Mouse (Mus musculus) heart, embryonic 14.5 days (tissue): ENCODE results near the gene Zfp827. TPM values are rescaled to one million over a fixed set of nuclear protein-coding genes. Genes with fewer than 3 reads are reported as not detected.
A peak's percentile ranks its signal among the peaks of the same experiment; 100 is the strongest.

Experiments used
- ATAC-seq: fragments of 200-750 bp; cut with Nextera tagmentation; 2 replicates; pipeline ENCODE4 v1.8.0; 2017; ENCODE audit warnings: low read depth, moderate TSS enrichment; ENCODE audit not compliant: insufficient number of reproducible peaks, insufficient read depth, low FRiP score
- H3K27ac ChIP-seq, 2 experiments: fragments of 200-500 bp in 1 of 2; fragments of 300-500 bp in 1 of 2; sonication (generic) in 1 of 2; replicated peaks in 1 of 2; 2 replicates each; pipeline ENCODE4 v1.5.1; 2012 to 2014; ENCODE audit warnings: low read depth in 2 of 2, low read length in 2 of 2, control low read depth in 1 of 2, mild to moderate bottlenecking in 1 of 2, mixed read lengths in 1 of 2; ENCODE audit not compliant: control insufficient read depth in 1 of 2, insufficient read depth in 1 of 2
- H3K27me3 ChIP-seq: fragments of 300-500 bp; sonication (generic); 2 replicates; pipeline ENCODE4 v1.6.1; 2014; ENCODE audit warnings: mild to moderate bottlenecking, low read length, control low read depth; ENCODE audit not compliant: control insufficient read depth, insufficient read depth
- H3K36me3 ChIP-seq: fragments of 300-500 bp; sonication (generic); 2 replicates; pipeline ENCODE4 v1.6.1; 2014; ENCODE audit warnings: mild to moderate bottlenecking, control low read depth, low read length, mixed read lengths; ENCODE audit not compliant: control insufficient read depth, insufficient read depth
- H3K4me1 ChIP-seq, 2 experiments: fragments of 200-500 bp in 1 of 2; fragments of 300-500 bp in 1 of 2; sonication (generic) in 1 of 2; 2 replicates each; pipeline ENCODE4 v1.6.1; 2012 to 2014; ENCODE audit warnings: low read length in 2 of 2, control low read depth in 1 of 2, mixed read lengths in 1 of 2; ENCODE audit not compliant: control insufficient read depth in 2 of 2, insufficient read depth in 2 of 2
- H3K4me2 ChIP-seq: fragments of 300-500 bp; sonication (generic); 2 replicates; pipeline ENCODE4 v1.6.1; 2014; ENCODE audit warnings: mild to moderate bottlenecking, low read length
- H3K4me3 ChIP-seq, 2 experiments: fragments of 200-500 bp in 1 of 2; fragments of 300-500 bp in 1 of 2; sonication (generic) in 1 of 2; 2 replicates each; pipeline ENCODE4 v1.5.1; 2012 to 2014; ENCODE audit warnings: low read length in 2 of 2, mild to moderate bottlenecking in 2 of 2, control low read depth in 1 of 2, low read depth in 1 of 2, moderate library complexity in 1 of 2; ENCODE audit not compliant: control insufficient read depth in 1 of 2, insufficient read depth in 1 of 2
- H3K9ac ChIP-seq: fragments of 300-500 bp; sonication (generic); 2 replicates; pipeline ENCODE4 v1.6.1; 2014; ENCODE audit warnings: mild to moderate bottlenecking, low read length
- H3K9me3 ChIP-seq: fragments of 300-500 bp; sonication (generic); 2 replicates; pipeline ENCODE4 v1.6.1; 2016; ENCODE audit warnings: low read length, control low read depth; ENCODE audit not compliant: control insufficient read depth
- WGBS: fragments of 180-500 bp; shearing (Covaris S2); extraction: QIAGEN DNeasy Blood & Tissue Kit; methylation state at CpG from one replicate; pipeline ENCODE4 v1.1.7; 2014; 5-methylcytosine and 5-hydroxymethylcytosine counted together
- polyA plus RNA-seq: library from polyadenylated mRNA; unstranded; fragments of >200 nt; fragmentation: Nextera tagmentation; extraction: Ambion mirVana; gene quantifications from 2 replicates; pipeline ENCODE4 v1.2.1, GENCODE M21; 2014

The Zfp827 gene
- polyA plus RNA-seq, 1 experiment from 2014 or later: 10.2 TPM

DNA sequence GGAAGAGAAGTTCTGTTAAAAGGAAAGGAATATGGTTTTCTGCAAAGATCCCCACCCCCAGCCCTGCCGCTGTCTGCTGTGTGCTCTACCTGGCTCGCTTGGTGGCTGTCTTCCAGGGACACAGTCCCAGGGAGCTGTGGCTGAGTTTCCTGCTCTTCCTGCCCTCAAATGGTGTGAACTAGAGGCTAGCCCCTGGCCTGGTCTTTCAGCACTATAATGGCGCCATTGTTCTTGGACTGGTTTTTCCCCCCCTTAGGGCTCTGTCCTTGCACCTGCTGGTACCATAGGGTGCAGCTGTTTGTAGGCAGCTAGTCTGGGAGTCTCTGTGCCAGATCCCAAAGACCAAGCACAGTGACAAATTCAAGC, 50.9 kb downstream of the Zfp827 start:
- Histone ChIP-seq H3K9me3 (no peaks in the 10 kb centered on the region), H3K4me2 (no peak overlapping the region), H3K4me3 (no peak overlapping the region), H3K4me1 (peaks cover 26 to 37% of the 10 kb centered on the region in 2 experiments), H3K27ac (no peak overlapping the region), H3K27me3 (no peaks in the 10 kb centered on the region), H3K36me3 (peaks cover 56% of the 10 kb centered on the region), H3K9ac (no peak overlapping the region)
- ATAC-seq: no peak
- 87% methylated on average over 3 of the region's 3 CpGs for WGBS

DNA sequence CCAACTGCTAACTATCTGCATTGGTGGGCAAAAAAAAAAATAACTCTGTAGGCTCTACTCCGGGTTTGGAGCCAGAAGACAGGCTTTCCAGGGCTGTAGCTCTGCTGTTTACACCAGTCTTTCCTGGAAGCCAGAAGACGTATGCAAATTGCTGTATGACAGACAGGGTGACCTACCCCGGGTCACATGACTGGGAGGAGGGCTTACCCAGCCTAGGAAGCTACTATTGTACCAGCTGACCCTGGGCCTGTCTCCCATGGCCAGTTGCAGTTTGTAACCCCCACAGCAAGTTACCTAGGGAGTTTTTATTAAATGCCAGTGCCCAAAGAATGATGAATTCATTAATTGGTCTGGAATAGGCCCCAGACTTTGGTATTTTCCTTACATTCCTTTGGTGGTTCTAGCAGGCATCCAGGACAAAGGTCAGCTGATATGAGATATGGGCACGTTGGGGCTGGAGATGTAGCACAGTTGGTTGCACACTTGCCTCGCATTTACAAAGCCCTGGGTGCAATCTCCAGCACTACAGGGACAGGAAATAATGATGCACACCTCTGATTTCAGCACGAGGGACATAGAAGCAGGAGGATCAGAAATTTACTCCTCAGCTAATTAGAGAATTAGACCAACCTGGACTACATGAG, 52.0 kb downstream of the Zfp827 start:
- WGBS: 46% methylated on average over 6 of the region's 6 CpGs
- H3K4me3 ChIP-seq: no peak overlapping the region
- ATAC-seq: no peak
- no peak overlapping the region for H3K4me2 ChIP-seq
- no peaks in the 10 kb centered on the region for H3K27me3 ChIP-seq
- H3K4me1 ChIP-seq: peaks cover 26 to 37% of the 10 kb centered on the region in 2 experiments
- H3K27ac ChIP-seq: 0 out of 4 replicates have a peak overlapping the region, but pooled peaks of 1 of the 2 experiments have one; percentile 26
- H3K9ac ChIP-seq: no peak overlapping the region
- peaks cover 52% of the 10 kb centered on the region for H3K36me3 ChIP-seq
- H3K9me3 ChIP-seq: no peaks in the 10 kb centered on the region

DNA sequence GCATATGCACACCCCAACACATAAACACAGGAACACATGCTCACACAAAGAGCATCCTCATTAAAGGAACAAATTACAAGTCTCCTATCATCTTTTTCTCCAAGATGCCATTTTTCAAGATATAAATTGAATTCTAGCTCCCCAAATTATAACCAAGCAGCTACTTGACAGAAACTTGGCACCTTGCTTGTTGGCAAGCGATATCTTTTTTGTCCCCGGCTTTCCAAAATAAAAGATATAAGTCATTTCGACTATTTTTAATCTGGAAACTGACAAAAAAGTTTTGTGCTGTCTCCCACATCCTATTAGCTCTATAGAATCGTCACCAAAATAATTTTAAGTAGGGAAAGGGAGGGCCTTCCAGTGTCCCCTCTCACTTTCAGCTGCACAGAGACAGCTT, 53.1 kb downstream of the Zfp827 start:
- peaks cover 49% of the 10 kb centered on the region for H3K36me3 ChIP-seq
- 73% methylated on average over 4 of the region's 4 CpGs for WGBS

DNA sequence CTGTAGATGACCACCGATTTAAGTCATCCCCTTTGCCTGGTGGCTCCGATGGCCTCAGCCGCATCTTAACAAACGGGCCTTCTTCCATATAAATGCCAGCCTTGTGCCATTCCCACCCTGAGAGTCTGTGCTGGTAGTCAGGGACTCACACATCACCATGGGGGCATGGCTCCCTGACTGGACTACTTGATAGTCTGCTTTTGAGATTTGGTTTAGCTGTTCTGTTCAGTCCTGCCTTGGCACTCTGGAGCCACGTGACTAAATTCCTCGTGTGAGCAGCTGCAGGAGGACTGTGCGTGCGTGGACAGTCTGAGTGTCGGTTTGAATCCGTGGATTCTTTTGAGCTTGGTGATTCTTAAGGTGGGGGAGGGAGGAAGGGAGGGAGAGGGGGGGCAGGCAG, 53.7 kb downstream of the Zfp827 start:
- Histone ChIP-seq H3K36me3 (peaks cover 47% of the 10 kb centered on the region), H3K4me2 (no peak overlapping the region), H3K27me3 (no peaks in the 10 kb centered on the region), H3K4me3 (no peak overlapping the region), H3K4me1 (peaks cover 26 to 41% of the 10 kb centered on the region in 2 experiments), H3K27ac (no peak overlapping the region; a peak in 1 of 4 replicates), H3K9ac (no peak overlapping the region), H3K9me3 (no peaks in the 10 kb centered on the region)
- no peak for ATAC-seq
- 56% methylated on average over 10 of the region's 10 CpGs for WGBS

More for the DNA sequence above, 53.1 kb downstream of the Zfp827 start:
- Histone ChIP-seq H3K4me2 (no peak overlapping the region), H3K27me3 (no peaks in the 10 kb centered on the region), H3K9me3 (no peaks in the 10 kb centered on the region), H3K27ac (no peak overlapping the region; a peak in 1 of 4 replicates), H3K4me1 (peaks cover 26 to 39% of the 10 kb centered on the region in 2 experiments), H3K4me3 (no peak overlapping the region), H3K9ac (no peak overlapping the region)
- no peak for ATAC-seq

DNA sequence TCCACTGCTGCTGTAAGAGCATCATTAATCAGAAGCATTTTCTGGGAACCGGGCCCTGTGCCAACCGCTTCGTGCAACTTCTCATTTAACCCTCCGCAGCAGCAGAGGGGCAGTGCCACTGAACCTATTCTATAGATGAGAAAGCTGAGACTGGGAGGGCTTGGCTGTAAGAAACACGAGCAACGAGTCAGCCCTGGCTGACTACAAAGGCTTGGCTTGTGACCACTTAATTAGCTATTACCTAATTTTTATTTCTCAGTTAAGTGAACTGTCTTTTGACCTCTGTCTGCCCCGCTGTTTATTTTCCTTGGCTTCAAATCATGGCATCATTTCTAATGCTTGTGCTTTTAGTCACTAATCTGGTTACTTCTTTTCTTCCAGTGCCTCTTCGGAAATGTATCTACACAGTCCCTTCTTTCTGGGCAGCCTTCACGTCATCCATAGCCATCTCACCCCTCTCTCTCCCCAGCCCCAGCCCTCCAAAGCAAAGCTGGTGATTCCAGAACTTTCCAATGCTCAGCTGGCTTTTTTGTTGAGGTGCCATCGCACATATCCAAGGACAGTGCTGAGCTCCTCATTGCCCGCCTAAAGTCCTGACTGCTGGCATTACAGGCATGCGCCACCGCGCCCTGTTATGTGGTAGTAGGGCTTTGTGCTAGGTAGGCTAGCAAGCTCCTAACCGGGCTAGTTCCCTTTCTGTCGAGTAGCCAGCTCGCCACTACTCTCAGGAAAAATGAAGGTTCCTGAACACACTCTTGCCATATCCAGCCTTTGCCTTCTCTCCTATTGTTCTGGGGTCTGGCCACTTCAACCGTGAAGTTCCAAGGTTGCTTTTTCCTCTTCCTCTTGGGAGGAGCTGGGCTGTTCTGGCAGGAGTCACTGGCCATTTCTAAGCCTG, 55.5 kb downstream of the Zfp827 start:
- H3K4me2 ChIP-seq: no peak overlapping the region
- H3K27ac ChIP-seq: peak overlapping the region; percentile 17 to 53; a peak in 2 of 4 replicates
- WGBS: 71% methylated on average over 18 of the region's 18 CpGs
- H3K4me3 ChIP-seq: no peak overlapping the region
- peaks cover 47% of the 10 kb centered on the region for H3K36me3 ChIP-seq
- no peak for ATAC-seq
- H3K9ac ChIP-seq: no peak overlapping the region
- no peaks in the 10 kb centered on the region for H3K27me3 ChIP-seq
- H3K4me1 ChIP-seq: peaks cover 26 to 41% of the 10 kb centered on the region in 2 experiments
- no peaks in the 10 kb centered on the region for H3K9me3 ChIP-seq

DNA sequence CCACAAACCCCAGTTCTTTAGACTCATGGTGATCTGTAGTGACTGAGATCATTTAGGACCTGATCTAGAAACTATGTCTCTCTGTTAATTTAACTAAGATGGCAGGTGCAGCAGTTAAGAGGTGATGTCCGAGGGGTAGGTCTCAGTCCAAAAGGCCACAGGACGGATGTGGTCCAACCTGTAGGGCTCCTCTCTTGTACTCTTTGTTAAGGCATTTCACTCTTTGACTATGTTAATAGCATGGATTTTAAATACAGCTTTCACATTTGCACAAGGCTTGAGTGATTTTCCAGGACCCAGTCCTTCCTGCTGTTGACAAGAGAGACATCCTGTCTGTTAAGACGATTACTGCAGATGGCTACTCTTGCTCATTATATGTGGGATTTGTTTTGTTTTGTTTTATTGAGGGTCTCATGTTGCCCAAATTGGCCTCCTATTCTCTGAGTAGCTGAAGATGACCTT, 56.2 kb downstream of the Zfp827 start:
- H3K4me1 ChIP-seq: peaks cover 26 to 41% of the 10 kb centered on the region in 2 experiments
- no peaks in the 10 kb centered on the region for H3K9me3 ChIP-seq
- H3K9ac ChIP-seq: no peak overlapping the region
- WGBS: 75% methylated on average over 3 of the region's 3 CpGs
- no peak overlapping the region for H3K4me3 ChIP-seq
- H3K4me2 ChIP-seq: no peak overlapping the region
- ATAC-seq: no peak
- no peaks in the 10 kb centered on the region for H3K27me3 ChIP-seq
- H3K27ac ChIP-seq: peak overlapping the region in 1 of 2 experiments; percentile 35; a peak in 2 of 4 replicates
- peaks cover 46% of the 10 kb centered on the region for H3K36me3 ChIP-seq

DNA sequence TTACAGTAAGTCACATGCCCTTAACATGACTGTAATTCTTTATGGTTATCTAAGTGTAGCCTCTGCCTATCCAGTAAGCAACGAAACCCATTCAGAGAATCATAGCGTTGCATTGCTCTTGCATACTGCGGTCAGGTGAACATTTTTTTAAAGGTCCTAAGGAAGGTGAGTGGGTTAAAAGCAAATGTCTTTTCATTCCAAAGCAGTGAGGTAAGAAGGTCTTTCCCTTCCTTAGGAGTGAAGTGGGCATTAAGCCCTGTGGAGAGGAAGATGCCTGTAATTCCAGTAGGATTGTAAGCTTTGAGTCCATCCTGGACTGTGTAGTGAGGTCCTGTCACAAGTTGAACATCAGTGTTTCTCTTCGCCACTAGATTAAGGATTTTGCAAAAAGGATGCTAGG, 66.2 kb downstream of the Zfp827 start:
- H3K27me3 ChIP-seq: no peaks in the 10 kb centered on the region
- no peak overlapping the region for H3K9ac ChIP-seq
- H3K4me3 ChIP-seq: no peak overlapping the region
- no peaks in the 10 kb centered on the region for H3K9me3 ChIP-seq
- peaks cover 34% of the 10 kb centered on the region for H3K36me3 ChIP-seq
- H3K4me1 ChIP-seq: peaks cover 9 to 28% of the 10 kb centered on the region in 2 experiments
- no peak overlapping the region for H3K27ac ChIP-seq
- no peak for ATAC-seq
- 88% methylated on average over 4 of the region's 4 CpGs for WGBS
- H3K4me2 ChIP-seq: no peak overlapping the region
